Mouse (Mus musculus) small intestine, adult 2 months (tissue): ENCODE results near the gene Zc3h6. TPM values are rescaled to one million over a fixed set of nuclear protein-coding genes. Genes with fewer than 3 reads are reported as not detected.

Experiments
- H3K27ac ChIP-seq: fragments of 200-500 bp; 2 replicates; pipeline ENCODE4 v1.5.1; 2012; ENCODE audit warnings: low read depth, low read length, control low read depth, inconsistent platforms; ENCODE audit not compliant: insufficient read depth
- H3K27me3 ChIP-seq: fragments of 200-500 bp; 2 replicates; pipeline ENCODE4 v1.6.1; 2012; ENCODE audit warnings: mild to moderate bottlenecking, moderate library complexity, low read length, inconsistent platforms; ENCODE audit not compliant: control insufficient read depth, insufficient read depth
- H3K36me3 ChIP-seq: fragments of 200-500 bp; 2 replicates; pipeline ENCODE4 v1.6.1; 2012; ENCODE audit warnings: mild to moderate bottlenecking, low read length, control low read depth, inconsistent platforms; ENCODE audit not compliant: control insufficient read depth, insufficient read depth
- H3K4me1 ChIP-seq: fragments of 200-500 bp; 2 replicates; pipeline ENCODE4 v1.6.1; 2012; ENCODE audit warnings: low read length, inconsistent platforms, mixed read lengths; ENCODE audit not compliant: control insufficient read depth, insufficient read depth, insufficient read length
- H3K4me3 ChIP-seq: fragments of 200-500 bp; 2 replicates; pipeline ENCODE4 v1.5.1; 2012; ENCODE audit warnings: low read depth, mild to moderate bottlenecking, control low read depth, inconsistent platforms, low read length, moderate library complexity
- CTCF ChIP-seq: fragments of 200-500 bp; IDR thresholded peaks from 2 replicates; pipeline ENCODE4 v1.5.1; 2012; ENCODE audit warnings: low read depth, mild to moderate bottlenecking, control low read depth, inconsistent platforms, low read length, moderate library complexity, mixed read lengths; ENCODE audit not compliant: insufficient replicate concordance, insufficient read length; ENCODE audit errors: extremely low read depth
- POLR2A ChIP-seq: fragments of 200-500 bp; IDR thresholded peaks from 2 replicates; pipeline ENCODE4 v1.6.1; 2012; ENCODE audit warnings: low read depth, mild to moderate bottlenecking, control low read depth, inconsistent platforms, low read length, moderate library complexity
- WGBS: fragments of 180-500 bp; shearing (Covaris S2); methylation state at CpG from one replicate; pipeline ENCODE4 v1.1.7; 2018; 5-methylcytosine and 5-hydroxymethylcytosine counted together
- polyA plus RNA-seq: library from polyadenylated mRNA; depleted of rRNA; stranded (reverse); fragments of >200 nt; gene quantifications from 2 replicates; pipeline ENCODE4 v1.2.3, GENCODE M21; 2012

Zc3h6 gene
- polyA plus RNA-seq, 1 experiment: 0.72 TPM

DNA sequence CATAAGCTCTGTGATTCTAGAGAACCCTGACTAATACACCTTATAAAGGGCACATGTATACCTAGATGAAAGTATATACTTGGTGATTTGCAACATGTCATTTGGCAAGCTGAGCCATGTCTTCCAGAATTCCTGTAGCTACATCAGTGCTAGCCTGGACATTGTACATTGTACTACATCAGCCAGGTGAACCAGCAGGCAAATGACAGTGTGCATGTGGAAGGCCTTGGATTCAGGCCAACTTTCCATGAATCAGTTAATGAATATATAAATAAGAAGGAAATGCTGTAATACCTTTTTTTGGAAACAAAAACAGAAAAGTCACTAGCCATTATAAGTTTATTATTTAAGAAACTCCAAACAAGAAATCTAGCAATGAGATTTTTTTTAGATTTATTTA lies 13.0 kb upstream of the Zc3h6 start:
- H3K36me3 ChIP-seq: no peaks in the 10 kb centered on the region
- H3K4me3 ChIP-seq: no peak overlapping the region
- no peak overlapping the region for H3K27ac ChIP-seq
- no peak for TF ChIP-seq CTCF
- TF ChIP-seq POLR2A: no peak
- no peaks in the 10 kb centered on the region for H3K4me1 ChIP-seq
- H3K27me3 ChIP-seq: no peaks in the 10 kb centered on the region; the same call in 1 of the 2 replicates

DNA sequence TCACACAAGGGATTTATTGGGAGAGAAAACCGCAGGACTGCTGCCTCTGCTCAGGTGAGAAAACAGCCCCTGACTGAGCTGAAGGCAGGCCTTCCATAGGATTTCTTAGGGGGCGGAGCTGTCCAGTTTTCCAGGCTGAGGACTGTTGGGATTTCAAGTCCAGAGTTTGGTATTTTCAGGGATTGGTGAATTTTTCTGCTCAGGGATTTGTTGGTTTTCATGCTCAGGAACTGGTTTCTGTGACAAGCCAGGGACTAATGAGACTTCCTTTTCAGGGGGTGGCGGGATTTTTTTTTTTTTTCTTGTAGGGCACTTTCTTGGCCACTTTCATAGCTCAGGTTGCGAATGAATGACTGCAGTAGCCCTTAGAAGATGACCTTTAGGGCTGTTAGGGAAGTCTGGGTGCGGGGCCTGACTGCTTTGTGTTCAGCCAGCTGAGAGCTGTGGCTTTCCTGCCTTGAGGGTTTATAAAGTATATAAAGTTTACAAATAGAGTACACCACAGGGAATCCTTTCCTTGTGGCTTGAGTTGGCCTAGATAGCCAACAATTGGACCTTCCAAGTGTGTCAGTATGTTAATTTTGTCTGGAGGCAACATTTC lies 1.6 kb upstream of the Zc3h6 start:
- Histone ChIP-seq H3K27me3 (no peaks in the 10 kb centered on the region), H3K4me1 (peaks cover 2% of the 10 kb centered on the region; the same call in 1 of the 2 replicates), H3K27ac (no peak overlapping the region), H3K36me3 (no peaks in the 10 kb centered on the region), H3K4me3 (no peak overlapping the region)
- no peak for TF ChIP-seq POLR2A
- no peak for TF ChIP-seq CTCF
- WGBS: 86% methylated on average over 5 of the region's 5 CpGs

GRCm38 (mm10) chr2:128966236-128966635 lies 966 bp upstream of the Zc3h6 start:
- 11% methylated on average over 6 of the region's 6 CpGs for WGBS

DNA sequence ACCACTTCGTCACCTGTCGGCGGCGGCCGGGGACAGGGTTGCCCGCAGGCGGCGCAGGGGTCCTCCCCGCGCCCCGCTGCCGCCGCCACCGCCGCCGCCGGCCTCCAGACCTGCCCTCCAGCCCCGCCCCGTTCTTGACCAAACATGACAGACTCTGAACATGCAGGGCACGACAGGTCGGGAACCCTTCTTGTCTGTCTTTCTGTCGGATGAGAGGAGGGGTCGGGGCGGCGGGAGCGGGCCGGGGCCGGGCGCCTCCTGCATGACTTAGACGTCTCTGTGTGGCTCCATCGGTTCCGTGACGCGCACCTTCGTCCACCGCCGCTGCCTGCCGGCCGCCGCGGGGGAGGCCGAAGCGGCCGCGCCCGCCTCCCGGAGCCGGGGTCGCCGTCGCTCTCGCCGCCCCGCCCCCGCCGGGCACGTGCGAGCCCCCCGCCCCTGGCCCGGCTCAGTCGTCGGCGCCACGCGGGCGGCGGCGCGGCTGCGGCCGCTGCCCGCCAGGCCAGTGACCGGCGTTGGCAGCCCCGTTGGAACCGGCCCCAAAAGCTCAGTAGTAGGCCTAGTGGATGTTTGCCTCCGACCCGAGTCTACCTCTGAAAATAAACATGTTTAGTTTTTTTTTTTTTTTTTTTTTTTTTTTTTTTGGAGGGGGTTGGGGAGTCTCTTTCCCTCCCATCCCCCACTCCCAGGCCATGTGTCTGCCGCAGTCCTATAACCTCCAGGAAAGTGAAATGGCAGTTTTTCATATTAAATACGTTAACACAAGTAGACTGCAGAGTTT lies 649 bp downstream of the Zc3h6 start, which contains the start of gene Gm10762:
Gene Gm10762, minus strand, starts transcription at position 65 of the 781 bp plus-strand sequence.
- Histone ChIP-seq H3K27ac (peak within 1 kb of the TSS; percentile 99), H3K4me1 (peaks cover 2% of the 10 kb centered on the region; the same call in 1 of the 2 replicates), H3K4me3 (peak within 1 kb of the TSS; percentile 80), H3K27me3 (no peaks in the 10 kb centered on the region), H3K36me3 (no peaks in the 10 kb centered on the region)
- no peak for TF ChIP-seq CTCF
- no peak; the same call in 1 of the 2 replicates for TF ChIP-seq POLR2A
- 3% methylated on average over 79 of the region's 80 CpGs for WGBS

More at GRCm38 (mm10) chr2:128966236-128966635, 966 bp upstream of the Zc3h6 start:
- Histone ChIP-seq H3K27ac (no peak overlapping the region), H3K4me3 (no peak overlapping the region), H3K36me3 (no peaks in the 10 kb centered on the region), H3K4me1 (peaks cover 2% of the 10 kb centered on the region; the same call in 1 of the 2 replicates), H3K27me3 (no peaks in the 10 kb centered on the region)
- TF ChIP-seq POLR2A (no peak), CTCF (no peak)

GRCm38 (mm10) chr2:128968475-128969083 lies 1.4 kb downstream of the Zc3h6 start:
- H3K27ac ChIP-seq: no peak overlapping the region
- H3K36me3 ChIP-seq: no peaks in the 10 kb centered on the region
- H3K4me3 ChIP-seq: no peak overlapping the region
- TF ChIP-seq POLR2A (no peak), CTCF (no peak)
- H3K4me1 ChIP-seq: peaks cover 2% of the 10 kb centered on the region; the same call in 1 of the 2 replicates
- no peaks in the 10 kb centered on the region for H3K27me3 ChIP-seq

GRCm38 (mm10) chr2:128972301-128972700 lies 5.1 kb downstream of the Zc3h6 start:
- TF ChIP-seq POLR2A: no peak
- TF ChIP-seq CTCF: no peak

GRCm38 (mm10) chr2:128975572-128975971 lies 8.4 kb downstream of the Zc3h6 start:
- H3K4me3 ChIP-seq: no peak overlapping the region
- H3K36me3 ChIP-seq: no peaks in the 10 kb centered on the region
- 86% methylated on average over 4 of the region's 4 CpGs for WGBS
- H3K27ac ChIP-seq: no peak overlapping the region
- TF ChIP-seq CTCF (no peak), POLR2A (no peak)
- H3K27me3 ChIP-seq: no peaks in the 10 kb centered on the region
- no peaks in the 10 kb centered on the region for H3K4me1 ChIP-seq

More at GRCm38 (mm10) chr2:128972301-128972700, 5.1 kb downstream of the Zc3h6 start:
- no peaks in the 10 kb centered on the region for H3K27me3 ChIP-seq
- H3K4me1 ChIP-seq: peaks cover 2% of the 10 kb centered on the region; the same call in 1 of the 2 replicates
- no peaks in the 10 kb centered on the region for H3K36me3 ChIP-seq
- H3K27ac ChIP-seq: no peak overlapping the region
- H3K4me3 ChIP-seq: no peak overlapping the region
